ENCODE assay signal across 23 mouse cellular contexts in genomic region chr10:68334054-68334453, GRCm38 (mm10).
"Had no signal": no experiment of that assay in that cellular context is flagged by ENCODE, and none has a peak within 500 bp of the region (broad histone marks: within the 10 kb centered on the region; RNA-seq: fewer than 3 reads in every experiment).

No protein-coding gene starts in this region.

- H3K27ac ChIP-seq: gastrocnemius, adult 2 months; heart, adult 2 months; heart, embryonic 13.5 days; heart, embryonic 15.5 days; hindbrain, embryonic 10.5 days; hindbrain, embryonic 12.5 days; hindbrain, embryonic 14.5 days; intestine, embryonic 15.5 days; left cerebral cortex, adult 2 months; limb, embryonic 10.5 days; limb, embryonic 12.5 days; liver, embryonic 13.5 days; liver, embryonic 15.5 days had no signal

- H3K4me3 ChIP-seq: gastrocnemius, adult 2 months; heart, adult 2 months; heart, embryonic 13.5 days; heart, embryonic 15.5 days; hindbrain, embryonic 10.5 days; hindbrain, embryonic 12.5 days; intestine, embryonic 15.5 days; left cerebral cortex, adult 2 months; limb, embryonic 10.5 days; limb, embryonic 12.5 days; liver, embryonic 13.5 days; liver, embryonic 15.5 days had no signal

- DNase-seq: gastrocnemius, adult 2 months; gastrocnemius, postnatal 14 days; gastrocnemius, postnatal 36 days; heart, adult 2 months; heart, postnatal 4 days; kidney, adult 18-20 months; kidney, adult 8-10 months; kidney, postnatal 10 days; kidney, postnatal 25 days; kidney, postnatal 4 days; liver; liver, embryonic 13.5 days; liver, postnatal 0 days had no signal
